Mouse (Mus musculus): ENCODE measurements around the gene Syn3. TPM values are rescaled to one million over a fixed set of nuclear protein-coding genes. Genes with fewer than 3 reads are reported as not detected.

The Syn3 gene
- total and polyA plus RNA-seq, 2 experiments from 2014 or later, result 22.0 to 67.0 TPM

GRCm38 (mm10) chr10:86057286-86057685 lies 441.4 kb downstream of the Syn3 start:
- Histone ChIP-seq H3K4me2 (ENCODE audit: low read depth, low read length, poor library complexity, severe bottlenecking) (no peak overlapping the region), H3K9me3 (ENCODE audit: low read length) (no peaks in the 10 kb centered on the region), H3K27me3 (ENCODE audit: insufficient read depth, low read length) (no peaks in the 10 kb centered on the region), H3K4me3 (ENCODE audit: low read depth, low read length) (no peak overlapping the region), H3K27ac (ENCODE audit: low read depth, low read length) (no peak overlapping the region), H3K36me3 (ENCODE audit: insufficient read depth, low read length) (peaks cover 42% of the 10 kb centered on the region), H3K9ac (replicated peaks; ENCODE audit: low read length, poor library complexity, severe bottlenecking) (no peak overlapping the region), H3K4me1 (ENCODE audit: insufficient read depth, low read length) (no peaks in the 10 kb centered on the region)
- ATAC-seq (ENCODE audit: low FRiP score), result no peak
- no peak for TF ChIP-seq CTCF (IDR thresholded peaks at IDR 0.05)
- 88% methylated on average over 11 of the region's 11 CpGs for WGBS
- DNase-seq (ENCODE audit: low spot score), result no peak

GRCm38 (mm10) chr10:86056297-86056903 lies 442.3 kb downstream of the Syn3 start:
- WGBS, result 85% methylated on average over 8 of the region's 8 CpGs
- no peak for ATAC-seq (ENCODE audit: low FRiP score)
- H3K4me3 ChIP-seq (ENCODE audit: low read depth, low read length), result no peak overlapping the region
- H3K9me3 ChIP-seq (ENCODE audit: low read length), result no peaks in the 10 kb centered on the region
- H3K27ac ChIP-seq (ENCODE audit: low read depth, low read length), result no peak overlapping the region
- peak; percentile 54 for TF ChIP-seq CTCF (IDR thresholded peaks at IDR 0.05)
- H3K9ac ChIP-seq (replicated peaks; ENCODE audit: low read length, poor library complexity, severe bottlenecking), result no peak overlapping the region
- no peak for DNase-seq (ENCODE audit: low spot score)
- H3K36me3 ChIP-seq (ENCODE audit: insufficient read depth, low read length), result peaks cover 36% of the 10 kb centered on the region
- H3K4me2 ChIP-seq (ENCODE audit: low read depth, low read length, poor library complexity, severe bottlenecking), result no peak overlapping the region
- H3K4me1 ChIP-seq (ENCODE audit: insufficient read depth, low read length), result no peaks in the 10 kb centered on the region
- no peaks in the 10 kb centered on the region for H3K27me3 ChIP-seq (ENCODE audit: insufficient read depth, low read length)

- no peak overlapping the region for H3K4me3 ChIP-seq (ENCODE audit: low read depth, low read length)
- ATAC-seq (ENCODE audit: low FRiP score), result no peak
- H3K36me3 ChIP-seq (ENCODE audit: insufficient read depth, low read length), result peaks cover 37% of the 10 kb centered on the region
- H3K4me1 ChIP-seq (ENCODE audit: insufficient read depth, low read length), result no peaks in the 10 kb centered on the region
- H3K27ac ChIP-seq (ENCODE audit: low read depth, low read length), result no peak overlapping the region
- 91% methylated on average over 10 of the region's 10 CpGs for WGBS
- H3K4me2 ChIP-seq (ENCODE audit: low read depth, low read length, poor library complexity, severe bottlenecking), result no peak overlapping the region
- no peak for TF ChIP-seq CTCF (IDR thresholded peaks at IDR 0.05)
- no peak for DNase-seq (ENCODE audit: low spot score)
- H3K27me3 ChIP-seq (ENCODE audit: insufficient read depth, low read length), result no peaks in the 10 kb centered on the region
- H3K9me3 ChIP-seq (ENCODE audit: low read length), result no peaks in the 10 kb centered on the region
- H3K9ac ChIP-seq (replicated peaks; ENCODE audit: low read length, poor library complexity, severe bottlenecking), result no peak overlapping the region
These were observed 445.7 kb downstream of the Syn3 start for GRCm38 (mm10) chr10:86052818-86053522.

DNA sequence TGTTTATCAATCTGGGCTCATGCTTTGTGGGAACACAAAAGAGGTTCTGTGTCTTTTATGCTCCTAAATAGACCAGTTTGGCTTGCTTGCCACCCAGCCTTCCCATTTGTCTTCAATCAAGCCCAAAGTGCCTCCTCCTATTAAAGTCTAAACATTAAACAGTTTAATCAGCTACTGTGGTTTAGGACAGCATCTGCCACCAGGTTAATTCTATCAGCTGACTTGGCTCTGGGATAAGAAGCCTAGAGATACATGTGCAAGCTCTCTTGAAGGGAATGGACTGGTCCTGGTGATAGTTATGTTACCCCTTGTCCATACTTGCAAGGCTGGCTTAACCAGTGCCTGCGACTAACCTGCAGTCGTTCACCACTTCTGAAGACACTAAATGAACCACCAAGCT lies 448.2 kb downstream of the Syn3 start:
- no peak for TF ChIP-seq CTCF (IDR thresholded peaks at IDR 0.05)
- no peaks in the 10 kb centered on the region for H3K9me3 ChIP-seq (ENCODE audit: low read length)
- WGBS, result 85% methylated on average over 2 of the region's 2 CpGs
- H3K4me2 ChIP-seq (ENCODE audit: low read depth, low read length, poor library complexity, severe bottlenecking), result no peak overlapping the region
- ATAC-seq (ENCODE audit: low FRiP score) (no peak), DNase-seq (ENCODE audit: low spot score) (no peak)
- H3K27me3 ChIP-seq (ENCODE audit: insufficient read depth, low read length), result no peaks in the 10 kb centered on the region
- no peak overlapping the region for H3K27ac ChIP-seq (ENCODE audit: low read depth, low read length)
- no peaks in the 10 kb centered on the region for H3K4me1 ChIP-seq (ENCODE audit: insufficient read depth, low read length)
- H3K4me3 ChIP-seq (ENCODE audit: low read depth, low read length), result no peak overlapping the region
- H3K9ac ChIP-seq (replicated peaks; ENCODE audit: low read length, poor library complexity, severe bottlenecking), result no peak overlapping the region
- H3K36me3 ChIP-seq (ENCODE audit: insufficient read depth, low read length), result peaks cover 24% of the 10 kb centered on the region

- no peak overlapping the region for H3K4me2 ChIP-seq (ENCODE audit: low read depth, low read length, poor library complexity, severe bottlenecking)
- no peak overlapping the region for H3K27ac ChIP-seq (ENCODE audit: low read depth, low read length)
- ATAC-seq (ENCODE audit: low FRiP score), result no peak
- no peak for DNase-seq (ENCODE audit: low spot score)
- no peak for TF ChIP-seq CTCF (IDR thresholded peaks at IDR 0.05)
- no peaks in the 10 kb centered on the region for H3K9me3 ChIP-seq (ENCODE audit: low read length)
- no peak overlapping the region for H3K4me3 ChIP-seq (ENCODE audit: low read depth, low read length)
- peaks cover 8% of the 10 kb centered on the region; the same call in 1 of the 2 replicates for H3K36me3 ChIP-seq (ENCODE audit: insufficient read depth, low read length)
- no peaks in the 10 kb centered on the region for H3K27me3 ChIP-seq (ENCODE audit: insufficient read depth, low read length)
- WGBS, result 86% methylated on average over 9 of the region's 9 CpGs
- no peaks in the 10 kb centered on the region for H3K4me1 ChIP-seq (ENCODE audit: insufficient read depth, low read length)
- no peak overlapping the region for H3K9ac ChIP-seq (replicated peaks; ENCODE audit: low read length, poor library complexity, severe bottlenecking)
These were observed 450.9 kb downstream of the Syn3 start for GRCm38 (mm10) chr10:86047786-86048185.

- no peak for DNase-seq (ENCODE audit: low spot score)
- no peaks in the 10 kb centered on the region for H3K4me1 ChIP-seq (ENCODE audit: insufficient read depth, low read length)
- H3K4me2 ChIP-seq (ENCODE audit: low read depth, low read length, poor library complexity, severe bottlenecking), result no peak overlapping the region
- TF ChIP-seq CTCF (IDR thresholded peaks at IDR 0.05), result no peak
- H3K27ac ChIP-seq (ENCODE audit: low read depth, low read length), result no peak overlapping the region
- H3K9ac ChIP-seq (replicated peaks; ENCODE audit: low read length, poor library complexity, severe bottlenecking), result no peak overlapping the region
- H3K9me3 ChIP-seq (ENCODE audit: low read length), result no peaks in the 10 kb centered on the region
- no peak for ATAC-seq (ENCODE audit: low FRiP score)
- peaks cover 8% of the 10 kb centered on the region; the same call in 1 of the 2 replicates for H3K36me3 ChIP-seq (ENCODE audit: insufficient read depth, low read length)
- H3K4me3 ChIP-seq (ENCODE audit: low read depth, low read length), result no peak overlapping the region
- 95% methylated on average over 1 of the region's 1 CpGs for WGBS
- H3K27me3 ChIP-seq (ENCODE audit: insufficient read depth, low read length), result no peaks in the 10 kb centered on the region
These were observed 452.3 kb downstream of the Syn3 start for GRCm38 (mm10) chr10:86046371-86046770.
